Mouse (Mus musculus) CH12.LX (cell line): Measurements from ENCODE around the gene Fdxacb1. TPM values are rescaled to one million over a fixed set of nuclear protein-coding genes. Genes with fewer than 3 reads are reported as not detected.

Source experiments
- DNase-seq: peaks from one replicate; pipeline ENCODE4 v3.0.0-alpha.2; 2013; ENCODE audit errors: extremely low read depth
- H3K27ac ChIP-seq: 2 replicates; pipeline ENCODE4 v1.5.1; 2012; ENCODE audit warnings: low read depth, mild to moderate bottlenecking, control low read depth, moderate library complexity; ENCODE audit not compliant: insufficient read depth
- H3K27me3 ChIP-seq: replicated peaks from 2 replicates; pipeline ENCODE3; 2012; ENCODE audit warnings: inconsistent platforms
- H3K36me3 ChIP-seq, 2 experiments: replicated peaks in 1 of 2; 2 replicates each; pipeline versions ENCODE3 to v1.6.1; 2012; ENCODE audit warnings: inconsistent platforms in 1 of 2, low read length in 1 of 2, mild to moderate bottlenecking in 1 of 2, mixed read lengths in 1 of 2, moderate library complexity in 1 of 2; ENCODE audit not compliant: control insufficient read depth in 1 of 2, insufficient read depth in 1 of 2
- H3K4me1 ChIP-seq, 2 experiments: 2 replicates each; pipeline ENCODE4 v1.6.1; 2012; ENCODE audit warnings: inconsistent platforms in 1 of 2, moderate library complexity in 1 of 2; ENCODE audit not compliant: insufficient read depth in 2 of 2, control insufficient read depth in 1 of 2
- H3K4me2 ChIP-seq: 2 replicates; pipeline ENCODE4 v1.6.1; 2012; ENCODE audit warnings: low read depth, mild to moderate bottlenecking, control low read depth; ENCODE audit not compliant: poor library complexity, insufficient read depth, severe bottlenecking
- H3K4me3 ChIP-seq, 3 experiments: fragments of 150-350 bp in 1 of 3; sonication (generic) in 1 of 3; replicated peaks in 1 of 3; 2 replicates each; pipeline versions ENCODE3 to v1.5.1; 2011 to 2012; ENCODE audit warnings: low read depth in 2 of 3, low read length in 2 of 3, mild to moderate bottlenecking in 2 of 3, moderate library complexity in 2 of 3, control low read depth in 1 of 3, improper control_type of control experiment in 1 of 3, inconsistent platforms in 1 of 3, mixed read lengths in 1 of 3; ENCODE audit not compliant: poor library complexity in 1 of 3
- H3K79me2 ChIP-seq: replicated peaks from 2 replicates; pipeline ENCODE4 v1.6.1; 2012; ENCODE audit warnings: mild to moderate bottlenecking, moderate library complexity; ENCODE audit not compliant: control insufficient read depth, poor library complexity, insufficient read depth, severe bottlenecking; ENCODE audit errors: extremely low read depth
- H3K9ac ChIP-seq: 2 replicates; pipeline ENCODE4 v1.6.1; 2012; ENCODE audit warnings: low read depth, mild to moderate bottlenecking, control low read depth, moderate library complexity; ENCODE audit not compliant: insufficient read depth
- H3K9me3 ChIP-seq: replicated peaks from 2 replicates; pipeline ENCODE3; 2012; ENCODE audit warnings: low read length, inconsistent platforms, mixed read lengths
- BHLHE40 ChIP-seq: IDR thresholded peaks from 2 replicates; pipeline ENCODE4 v1.6.1; 2011; ENCODE audit warnings: mild to moderate bottlenecking, low read depth, low read length, improper control_type of control experiment
- CHD1 ChIP-seq: IDR thresholded peaks from 2 replicates; pipeline ENCODE4 v1.6.1; 2012; ENCODE audit warnings: low read depth, low read length, improper control_type of control experiment, inconsistent platforms
- CHD2 ChIP-seq: IDR thresholded peaks from 2 replicates; pipeline ENCODE4 v1.6.1; 2011; ENCODE audit warnings: low read length, improper control_type of control experiment
- CTCF ChIP-seq, 2 experiments: IDR thresholded peaks in 1 of 2; conservative IDR thresholded peaks in 1 of 2; 2 replicates each; pipeline ENCODE4 v1.5.1; 2011 to 2012; ENCODE audit warnings: low read depth in 2 of 2, low read length in 2 of 2, improper control_type of control experiment in 1 of 2, inconsistent platforms in 1 of 2, mild to moderate bottlenecking in 1 of 2, moderate library complexity in 1 of 2
- E2F4 ChIP-seq: IDR thresholded peaks from 2 replicates; pipeline ENCODE4 v1.6.1; 2011; ENCODE audit warnings: low read depth, low read length, improper control_type of control experiment; ENCODE audit not compliant: insufficient replicate concordance
- ELF1 ChIP-seq: IDR thresholded peaks from 2 replicates; pipeline ENCODE4 v1.6.1; 2014; ENCODE audit warnings: low read depth, mild to moderate bottlenecking, inconsistent platforms, low read length, improper control_type of control experiment
- EP300 ChIP-seq: IDR thresholded peaks from 2 replicates; pipeline ENCODE4 v1.6.1; 2011; ENCODE audit warnings: low read length, improper control_type of control experiment
- ETS1 ChIP-seq: conservative IDR thresholded peaks from 2 replicates; pipeline ENCODE4 v1.6.1; 2012; ENCODE audit warnings: low read depth, mild to moderate bottlenecking, inconsistent platforms, low read length, improper control_type of control experiment, moderate library complexity
- GABPA ChIP-seq: IDR thresholded peaks from 2 replicates; pipeline ENCODE4 v1.6.1; 2012; ENCODE audit warnings: low read depth, low read length, improper control_type of control experiment, inconsistent platforms; ENCODE audit not compliant: insufficient replicate concordance
- HCFC1 ChIP-seq: IDR thresholded peaks from 2 replicates; pipeline ENCODE4 v1.6.1; 2012; ENCODE audit warnings: low read depth, mild to moderate bottlenecking, inconsistent platforms, low read length, improper control_type of control experiment
- JUN ChIP-seq: IDR thresholded peaks from 2 replicates; pipeline ENCODE4 v1.6.1; 2011; ENCODE audit warnings: low read depth, mild to moderate bottlenecking, low read length, improper control_type of control experiment, moderate library complexity; ENCODE audit not compliant: insufficient read depth
- JUND ChIP-seq: conservative IDR thresholded peaks from 2 replicates; pipeline ENCODE4 v1.6.1; 2011; ENCODE audit warnings: low read depth, low read length, improper control_type of control experiment
- KAT2A ChIP-seq: IDR thresholded peaks from 2 replicates; pipeline ENCODE4 v1.6.1; 2012; ENCODE audit warnings: low read length, improper control_type of control experiment, inconsistent platforms; ENCODE audit not compliant: insufficient replicate concordance
- MAFK ChIP-seq: IDR thresholded peaks from 2 replicates; pipeline ENCODE4 v1.6.1; 2011; ENCODE audit warnings: low read length, improper control_type of control experiment; ENCODE audit not compliant: insufficient replicate concordance
- MAX ChIP-seq: IDR thresholded peaks from 2 replicates; pipeline ENCODE4 v1.6.1; 2011; ENCODE audit warnings: low read length, improper control_type of control experiment
- MAZ ChIP-seq: IDR thresholded peaks from 2 replicates; pipeline ENCODE4 v1.6.1; 2012; ENCODE audit warnings: low read depth, mild to moderate bottlenecking, inconsistent platforms, low read length, improper control_type of control experiment, moderate library complexity
- MEF2A ChIP-seq: IDR thresholded peaks from 2 replicates; pipeline ENCODE4 v1.6.1; 2014; ENCODE audit warnings: low read depth, mild to moderate bottlenecking, inconsistent platforms, low read length, improper control_type of control experiment, borderline replicate concordance
- MXI1 ChIP-seq: IDR thresholded peaks from 2 replicates; pipeline ENCODE4 v1.6.1; 2011; ENCODE audit warnings: mild to moderate bottlenecking, low read depth, low read length, improper control_type of control experiment
- MYC ChIP-seq: IDR thresholded peaks from 2 replicates; pipeline ENCODE4 v1.6.1; 2011; ENCODE audit warnings: low read depth, mild to moderate bottlenecking, improper control_type of control experiment, low read length
- NELFE ChIP-seq: IDR thresholded peaks from 2 replicates; pipeline ENCODE4 v1.6.1; 2011; ENCODE audit warnings: low read depth, low read length, improper control_type of control experiment
- NRF1 ChIP-seq: IDR thresholded peaks from 2 replicates; pipeline ENCODE4 v1.6.1; 2014; ENCODE audit warnings: low read depth, mild to moderate bottlenecking, inconsistent platforms, low read length, improper control_type of control experiment, moderate library complexity
- PAX5 ChIP-seq: IDR thresholded peaks from 2 replicates; pipeline ENCODE4 v1.6.1; 2012; ENCODE audit warnings: low read length, inconsistent platforms, mixed read lengths
- POLR2A ChIP-seq: IDR thresholded peaks from 2 replicates; pipeline ENCODE4 v1.6.1; 2011; ENCODE audit warnings: low read depth, mild to moderate bottlenecking, improper control_type of control experiment, low read length
- POLR2AphosphoS2 ChIP-seq: IDR thresholded peaks from 2 replicates; pipeline ENCODE4 v1.6.1; 2011; ENCODE audit warnings: low read depth, low read length, improper control_type of control experiment
- RAD21 ChIP-seq: IDR thresholded peaks from 2 replicates; pipeline ENCODE4 v1.6.1; 2011; ENCODE audit warnings: low read depth, mild to moderate bottlenecking, low read length, improper control_type of control experiment, moderate library complexity
- RCOR1 ChIP-seq: conservative IDR thresholded peaks from 2 replicates; pipeline ENCODE4 v1.6.1; 2012; ENCODE audit warnings: low read depth, mild to moderate bottlenecking, inconsistent platforms, low read length, improper control_type of control experiment
- SIN3A ChIP-seq: IDR thresholded peaks from 2 replicates; pipeline ENCODE4 v1.6.1; 2012; ENCODE audit warnings: low read length, improper control_type of control experiment, inconsistent platforms
- SMC3 ChIP-seq: IDR thresholded peaks from 2 replicates; pipeline ENCODE4 v1.6.1; 2011; ENCODE audit warnings: low read depth, low read length, improper control_type of control experiment
- TBP ChIP-seq: conservative IDR thresholded peaks from 2 replicates; pipeline ENCODE4 v1.6.1; 2011; ENCODE audit warnings: low read depth, low read length, improper control_type of control experiment
- UBTF ChIP-seq: IDR thresholded peaks from 2 replicates; pipeline ENCODE4 v1.6.1; 2012; ENCODE audit warnings: low read depth, mild to moderate bottlenecking, inconsistent platforms, low read length, improper control_type of control experiment, moderate library complexity
- USF1 ChIP-seq: IDR thresholded peaks from 2 replicates; pipeline ENCODE4 v1.6.1; 2014; ENCODE audit warnings: low read depth, mild to moderate bottlenecking, inconsistent platforms, low read length, improper control_type of control experiment
- USF2 ChIP-seq: conservative IDR thresholded peaks from 2 replicates; pipeline ENCODE4 v1.6.1; 2011; ENCODE audit warnings: low read depth, low read length, improper control_type of control experiment
- ZC3H11A ChIP-seq: IDR thresholded peaks from 2 replicates; pipeline ENCODE4 v1.6.1; 2012; ENCODE audit warnings: low read depth, mild to moderate bottlenecking, inconsistent platforms, low read length, improper control_type of control experiment
- ZKSCAN1 ChIP-seq: IDR thresholded peaks from 2 replicates; pipeline ENCODE4 v1.6.1; 2012; ENCODE audit warnings: low read depth, inconsistent platforms, low read length, improper control_type of control experiment, borderline replicate concordance
- ZMIZ1 ChIP-seq: IDR thresholded peaks from 2 replicates; pipeline ENCODE4 v1.6.1; 2012; ENCODE audit warnings: low read depth, mild to moderate bottlenecking, inconsistent platforms, low read length, improper control_type of control experiment
- ZNF384 ChIP-seq: IDR thresholded peaks from 2 replicates; pipeline ENCODE4 v1.6.1; 2012; ENCODE audit warnings: low read depth, low read length, improper control_type of control experiment, inconsistent platforms
- dilution Hi-C: fragments of 300-500 bp; cut with MboI; formaldehyde crosslinking; loops from 2 replicates; pipeline ENCODE4 v1.14.3; 2020; ENCODE audit warnings: low sequenced_read_pairs; ENCODE audit not compliant: extremely low pct_unique_long_range_greater_than_20kb, extremely low pct_ligation_motif_present
- in situ Hi-C: fragments of 300-500 bp; cut with MboI; formaldehyde crosslinking; loops from 3 replicates; pipeline ENCODE4 v1.14.3; 2019; ENCODE audit warnings: low sequenced_read_pairs, low pct_ligation_motif_present, low pct_unique_long_range_greater_than_20kb, mixed read lengths
- polyA plus RNA-seq: library from polyadenylated mRNA; unstranded; fragments of >175 nt; gene quantifications from 2 replicates; pipeline ENCODE4 v1.2.1, GENCODE M21; 2012; ENCODE audit warnings: low read depth; ENCODE audit not compliant: insufficient read length
- total RNA-seq, 2 experiments: library from RNA; depleted of rRNA; stranded (reverse); fragments of 300-350 nt in 1 of 2; fragments of >200 nt in 1 of 2; gene quantifications; 2 replicates each; pipeline ENCODE4 v1.2.3; 2012 to 2014

The Fdxacb1 gene
- total RNA-seq (2012; rRNA removed) (5.5 and 5.6 TPM in 2 replicates), total RNA-seq (2014; rRNA removed) (9.5 and 10.6 TPM in 2 replicates), polyA plus RNA-seq (7.5 and 8.5 TPM in 2 replicates)

DNA sequence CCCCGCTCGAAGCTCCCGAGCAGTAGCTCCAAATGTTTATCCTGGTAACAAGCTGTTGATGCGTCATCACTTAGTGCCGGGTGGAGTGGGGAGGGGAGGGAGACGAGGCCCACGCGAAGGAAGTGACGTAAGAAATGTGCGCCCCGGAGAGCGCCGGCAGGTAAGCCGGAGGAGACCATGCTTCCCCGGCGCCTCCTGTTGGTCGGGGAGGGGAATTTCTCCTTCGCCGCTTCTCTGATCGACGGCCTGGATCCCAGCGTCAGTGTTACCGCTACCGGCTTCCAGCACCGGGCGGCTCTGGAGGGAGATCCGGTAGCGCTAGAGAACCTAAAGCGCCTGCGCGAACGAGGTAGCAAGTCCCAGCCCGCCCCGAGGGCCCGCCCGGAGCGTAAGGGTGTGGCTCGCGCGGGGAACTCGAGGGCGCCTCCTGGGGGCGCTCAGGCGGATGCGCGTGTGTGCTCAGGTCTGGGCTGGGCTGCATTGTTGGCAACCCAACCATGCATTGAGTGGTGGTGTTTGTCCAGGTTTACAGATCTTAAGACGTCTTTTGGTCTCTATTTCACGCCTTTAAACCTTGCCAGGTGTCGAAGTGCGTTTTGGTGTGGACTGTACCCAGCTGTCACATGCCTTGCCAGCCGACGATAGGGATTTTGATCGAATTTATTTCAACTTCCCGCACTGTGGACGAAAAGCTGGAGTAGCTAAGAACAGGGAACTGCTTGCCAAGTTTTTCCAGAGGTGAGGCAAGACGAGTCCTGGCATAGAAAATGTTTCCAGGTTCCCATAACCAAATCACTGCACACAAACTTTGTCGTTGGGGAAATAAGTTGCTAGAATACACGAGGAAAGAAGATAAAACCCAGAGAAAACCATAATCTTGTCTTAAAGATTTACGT is at the start of gene Fdxacb1:
TSS of gene Fdxacb1 (plus strand) at position 130 of the 896 bp plus-strand sequence.
- Histone ChIP-seq H3K9me3 (no peaks in the 10 kb centered on the region), H3K36me3 (peaks cover 8 to 33% of the 10 kb centered on the region in 2 experiments), H3K4me1 (peaks cover 7 to 20% of the 10 kb centered on the region in 2 experiments; a peak in 2 of 4 replicates), H3K4me3 (peak within 1 kb of the TSS; percentile 75 to 87 (median 86)), H3K27ac (peak within 1 kb of the TSS; percentile 38; the same call in 1 of the 2 replicates), H3K9ac (peak within 1 kb of the TSS; percentile 91), H3K79me2 (peaks cover 6% of the 10 kb centered on the region; the same call in 1 of the 2 replicates), H3K27me3 (no peaks in the 10 kb centered on the region), H3K4me2 (peak within 1 kb of the TSS; percentile 93)
- in situ Hi-C loops = no loop called here
- dilution Hi-C loops = no loop called here
- DNase-seq = peak; percentile 97
- TF ChIP-seq JUND = peak; percentile 44; the same call in 1 of the 2 replicates
- peak; percentile 17; the same call in 1 of the 2 replicates for TF ChIP-seq JUN
- TF ChIP-seq CTCF (conservative IDR thresholded peaks at IDR 0.05 in 1 of 2, IDR thresholded peaks at IDR 0.05 in 1 of 2; ENCODE audit: low read depth in 2 of 2, low read length in 2 of 2) = peak; percentile 31 to 76; a peak in 3 of 4 replicates
- TF ChIP-seq HCFC1 = peak; percentile 94
- TF ChIP-seq ZC3H11A = no peak
- TF ChIP-seq MAX = peak; percentile 84
- TF ChIP-seq ZKSCAN1 = no peak
- TF ChIP-seq MYC = peak; percentile 89
- TF ChIP-seq PAX5 = no peak
- TF ChIP-seq MAFK = no peak
- TF ChIP-seq MAZ = peak; percentile 100
- TF ChIP-seq ZMIZ1 = 0 out of 2 replicates have a peak, but pooled peaks have one; percentile 59
- peak; percentile 37; the same call in 1 of the 2 replicates for TF ChIP-seq BHLHE40
- no peak for TF ChIP-seq CHD1
- peak; percentile 72; the same call in 1 of the 2 replicates for TF ChIP-seq MEF2A
- TF ChIP-seq MXI1 = peak; percentile 84
- no peak for TF ChIP-seq USF2
- TF ChIP-seq KAT2A = peak; percentile 84; the same call in 1 of the 2 replicates
- no peak for TF ChIP-seq EP300
- peak; percentile 74 for TF ChIP-seq POLR2A
- TF ChIP-seq ETS1 = 0 out of 2 replicates have a peak, but pooled peaks have one; percentile 24
- 0 out of 2 replicates have a peak, but pooled peaks have one; percentile 67 for TF ChIP-seq E2F4
- no peak for TF ChIP-seq NELFE
- no peak for TF ChIP-seq POLR2AphosphoS2
- TF ChIP-seq NRF1 = peak; percentile 79
- TF ChIP-seq CHD2 = peak; percentile 78
- no peak for TF ChIP-seq USF1
- TF ChIP-seq ZNF384 = no peak
- TF ChIP-seq RCOR1 = no peak; the same call in 1 of the 2 replicates
- TF ChIP-seq RAD21 = no peak; the same call in none of the 2 replicates
- 0 out of 2 replicates have a peak, but pooled peaks have one; percentile 50 for TF ChIP-seq TBP
- TF ChIP-seq UBTF = peak; percentile 63; the same call in 1 of the 2 replicates
- peak; percentile 99 for TF ChIP-seq SIN3A
- TF ChIP-seq GABPA = peak; percentile 62; the same call in 1 of the 2 replicates
- peak; percentile 47 for TF ChIP-seq SMC3
- TF ChIP-seq ELF1 = peak; percentile 85
